Mouse (Mus musculus) kidney, embryonic 16.5 days (tissue): Measurements from ENCODE around the gene Tulp4. TPM values are rescaled to one million over a fixed set of nuclear protein-coding genes. Genes with fewer than 3 reads are reported as not detected.

Source experiments
- ATAC-seq: fragments of 200-750 bp; cut with Nextera tagmentation; 2 replicates; pipeline ENCODE4 v1.8.0; 2017; ENCODE audit warnings: moderate TSS enrichment; ENCODE audit not compliant: low FRiP score, low TSS enrichment
- H3K27ac ChIP-seq: fragments of 300-500 bp; sonication (generic); 2 replicates; pipeline ENCODE4 v1.5.1; 2014; ENCODE audit warnings: low read length
- H3K27me3 ChIP-seq: fragments of 300-500 bp; sonication (generic); 2 replicates; pipeline ENCODE4 v1.6.1; 2014; ENCODE audit warnings: low read length, control low read depth, mixed read lengths; ENCODE audit not compliant: insufficient read depth
- H3K36me3 ChIP-seq: fragments of 300-500 bp; sonication (generic); 2 replicates; pipeline ENCODE4 v1.6.1; 2014; ENCODE audit warnings: low read length, control low read depth, mixed read lengths; ENCODE audit not compliant: insufficient read depth
- H3K4me1 ChIP-seq: fragments of 300-500 bp; sonication (generic); 2 replicates; pipeline ENCODE4 v1.6.1; 2014; ENCODE audit warnings: low read length, control low read depth, mixed read lengths; ENCODE audit not compliant: insufficient read depth
- H3K4me2 ChIP-seq: fragments of 300-500 bp; sonication (generic); replicated peaks from 2 replicates; pipeline ENCODE4 v1.6.1; 2014; ENCODE audit warnings: low read depth, low read length
- H3K4me3 ChIP-seq: fragments of 300-500 bp; sonication (generic); 2 replicates; pipeline ENCODE4 v1.5.1; 2014; ENCODE audit warnings: mild to moderate bottlenecking, low read length
- H3K9ac ChIP-seq: fragments of 300-500 bp; sonication (generic); replicated peaks from 2 replicates; pipeline ENCODE4 v1.6.1; 2014; ENCODE audit warnings: low read length
- H3K9me3 ChIP-seq: fragments of 300-500 bp; sonication (generic); 2 replicates; pipeline ENCODE4 v1.6.1; 2016; ENCODE audit warnings: low read length, control low read depth
- WGBS: fragments of 180-500 bp; shearing (Covaris S2); extraction: QIAGEN DNeasy Blood & Tissue Kit; methylation state at CpG from one replicate; pipeline ENCODE4 v1.1.7; 2014; 5-methylcytosine and 5-hydroxymethylcytosine counted together
- polyA plus RNA-seq: library from polyadenylated mRNA; unstranded; fragments of >200 nt; fragmentation: Nextera tagmentation; extraction: Ambion mirVana; gene quantifications from 2 replicates; pipeline ENCODE4 v1.2.1, GENCODE M21; 2015

The Tulp4 gene
- polyA plus RNA-seq, 1 experiment from 2014 or later = 81.3 TPM

- no peaks in the 10 kb centered on the region for H3K27me3 ChIP-seq
- no peak for ATAC-seq
- 76% methylated on average over 2 of the region's 2 CpGs for WGBS
These were observed 39.0 kb downstream of the Tulp4 start for GRCm38 (mm10) chr17:6145244-6145643.

GRCm38 (mm10) chr17:6152941-6153340, 46.7 kb downstream of the Tulp4 start:
- H3K9me3 ChIP-seq = no peaks in the 10 kb centered on the region
- no peak overlapping the region for H3K9ac ChIP-seq
- no peak for ATAC-seq
- no peak overlapping the region for H3K4me2 ChIP-seq
- H3K4me3 ChIP-seq = no peak overlapping the region
- no peak overlapping the region for H3K27ac ChIP-seq
- WGBS = 94% methylated on average over 4 of the region's 4 CpGs
- H3K27me3 ChIP-seq = no peaks in the 10 kb centered on the region
- no peaks in the 10 kb centered on the region for H3K36me3 ChIP-seq
- no peaks in the 10 kb centered on the region for H3K4me1 ChIP-seq

More at GRCm38 (mm10) chr17:6145244-6145643, 39.0 kb downstream of the Tulp4 start:
- Histone ChIP-seq H3K36me3 (no peaks in the 10 kb centered on the region), H3K9me3 (no peaks in the 10 kb centered on the region), H3K9ac (no peak overlapping the region), H3K4me1 (no peaks in the 10 kb centered on the region), H3K4me3 (no peak overlapping the region), H3K4me2 (no peak overlapping the region), H3K27ac (no peak overlapping the region)

GRCm38 (mm10) chr17:6153581-6153980, 47.3 kb downstream of the Tulp4 start:
- no peak overlapping the region for H3K4me3 ChIP-seq
- no peaks in the 10 kb centered on the region for H3K9me3 ChIP-seq
- no peaks in the 10 kb centered on the region for H3K27me3 ChIP-seq
- WGBS = 84% methylated on average over 4 of the region's 4 CpGs
- ATAC-seq = no peak
- H3K4me2 ChIP-seq = no peak overlapping the region
- no peaks in the 10 kb centered on the region for H3K36me3 ChIP-seq
- H3K4me1 ChIP-seq = no peaks in the 10 kb centered on the region
- no peak overlapping the region for H3K27ac ChIP-seq
- H3K9ac ChIP-seq = no peak overlapping the region

- no peaks in the 10 kb centered on the region for H3K9me3 ChIP-seq
- no peaks in the 10 kb centered on the region for H3K27me3 ChIP-seq
- H3K9ac ChIP-seq = no peak overlapping the region
- no peaks in the 10 kb centered on the region for H3K4me1 ChIP-seq
- H3K4me3 ChIP-seq = no peak overlapping the region
- ATAC-seq = no peak
- H3K27ac ChIP-seq = no peak overlapping the region
- H3K4me2 ChIP-seq = no peak overlapping the region
- 77% methylated on average over 4 of the region's 4 CpGs for WGBS
- no peaks in the 10 kb centered on the region for H3K36me3 ChIP-seq
These were observed 48.1 kb downstream of the Tulp4 start for GRCm38 (mm10) chr17:6154366-6154765.

- Histone ChIP-seq H3K4me2 (no peak overlapping the region), H3K36me3 (no peaks in the 10 kb centered on the region)
These were observed 54.3 kb downstream of the Tulp4 start for GRCm38 (mm10) chr17:6160495-6160894.

GRCm38 (mm10) chr17:6161916-6162315, 55.7 kb downstream of the Tulp4 start:
- H3K27me3 ChIP-seq = no peaks in the 10 kb centered on the region
- peaks cover 6% of the 10 kb centered on the region; the same call in 1 of the 2 replicates for H3K4me1 ChIP-seq
- H3K27ac ChIP-seq = no peak overlapping the region
- ATAC-seq = no peak
- no peak overlapping the region for H3K4me2 ChIP-seq
- 83% methylated on average over 9 of the region's 9 CpGs for WGBS
- no peak overlapping the region for H3K9ac ChIP-seq
- no peak overlapping the region for H3K4me3 ChIP-seq
- no peaks in the 10 kb centered on the region for H3K36me3 ChIP-seq
- H3K9me3 ChIP-seq = no peaks in the 10 kb centered on the region

More at GRCm38 (mm10) chr17:6160495-6160894, 54.3 kb downstream of the Tulp4 start:
- Histone ChIP-seq H3K9ac (no peak overlapping the region), H3K27ac (no peak overlapping the region), H3K9me3 (no peaks in the 10 kb centered on the region), H3K27me3 (no peaks in the 10 kb centered on the region), H3K4me3 (no peak overlapping the region), H3K4me1 (peaks cover 6% of the 10 kb centered on the region; the same call in 1 of the 2 replicates)
- ATAC-seq = no peak
- WGBS = 90% methylated on average over 6 of the region's 6 CpGs

GRCm38 (mm10) chr17:6162761-6163160, 56.5 kb downstream of the Tulp4 start:
- Histone ChIP-seq H3K36me3 (no peaks in the 10 kb centered on the region), H3K4me3 (no peak overlapping the region), H3K9ac (no peak overlapping the region), H3K4me1 (peaks cover 6% of the 10 kb centered on the region; the same call in 1 of the 2 replicates), H3K9me3 (no peaks in the 10 kb centered on the region), H3K27me3 (no peaks in the 10 kb centered on the region), H3K4me2 (no peak overlapping the region), H3K27ac (no peak overlapping the region)
- ATAC-seq = no peak
- WGBS = 72% methylated on average over 1 of the region's 1 CpGs

GRCm38 (mm10) chr17:6164911-6165310, 58.7 kb downstream of the Tulp4 start:
- Histone ChIP-seq H3K27ac (no peak overlapping the region), H3K4me3 (no peak overlapping the region), H3K27me3 (no peaks in the 10 kb centered on the region), H3K4me1 (peaks cover 6% of the 10 kb centered on the region; the same call in 1 of the 2 replicates), H3K9ac (no peak overlapping the region), H3K9me3 (no peaks in the 10 kb centered on the region), H3K36me3 (no peaks in the 10 kb centered on the region), H3K4me2 (no peak overlapping the region)
- 24% methylated on average over 4 of the region's 4 CpGs for WGBS
- ATAC-seq = 0 out of 2 replicates have a peak, but pooled peaks have one; percentile 39

- Histone ChIP-seq H3K4me1 (peaks cover 7% of the 10 kb centered on the region; the same call in 1 of the 2 replicates), H3K9ac (no peak overlapping the region), H3K4me3 (no peak overlapping the region), H3K36me3 (peaks cover 8% of the 10 kb centered on the region; the same call in 1 of the 2 replicates), H3K27ac (peak overlapping the region; percentile 63), H3K9me3 (peaks cover 3% of the 10 kb centered on the region; the same call in 1 of the 2 replicates), H3K4me2 (no peak overlapping the region), H3K27me3 (no peaks in the 10 kb centered on the region)
- no peak for ATAC-seq
- 56% methylated on average over 7 of the region's 7 CpGs for WGBS
These were observed 66.2 kb downstream of the Tulp4 start for GRCm38 (mm10) chr17:6172440-6172839.

GRCm38 (mm10) chr17:6172926-6173690, 66.9 kb downstream of the Tulp4 start:
- Histone ChIP-seq H3K4me1 (peaks cover 7% of the 10 kb centered on the region; the same call in 1 of the 2 replicates), H3K36me3 (peaks cover 14% of the 10 kb centered on the region; the same call in 1 of the 2 replicates), H3K4me3 (no peak overlapping the region), H3K9me3 (peaks cover 3% of the 10 kb centered on the region; the same call in 1 of the 2 replicates), H3K9ac (no peak overlapping the region), H3K27me3 (no peaks in the 10 kb centered on the region), H3K4me2 (no peak overlapping the region), H3K27ac (peak overlapping the region; percentile 63)
- ATAC-seq = peak; percentile 84
- WGBS = 60% methylated on average over 5 of the region's 5 CpGs
